Comparison of ENCODE assay signal across 7 mouse cellular contexts in genomic region chr3:135485128-135485899, GRCm38 (mm10). TPM values are rescaled to one million over a fixed set of nuclear protein-coding genes. Genes with fewer than 3 reads are reported as not detected.
DNase-seq lines count a peak whose midpoint lies in the region; ATAC-seq lines count a peak whose summit lies in the region.

Gene Manba (plus strand): TSS chr3:135485611.

- peak; percentile 91 for ATAC-seq in embryonic facial prominence, embryonic 12.5 days (ENCODE audit: insufficient number of reproducible peaks, insufficient read depth, low FRiP score, low TSS enrichment)

- H3K36me3 ChIP-seq in embryonic facial prominence, embryonic 12.5 days: no peaks in the 10 kb centered on the region

- H3K27me3 ChIP-seq in embryonic facial prominence, embryonic 12.5 days: 0 out of 2 replicates have a peak, but pooled peaks cover 4% of the 10 kb centered on the region

- H3K9me3 ChIP-seq in embryonic facial prominence, embryonic 12.5 days: no peaks in the 10 kb centered on the region

- H3K4me2 ChIP-seq in embryonic facial prominence, embryonic 12.5 days (replicated peaks): peak within 1 kb of the TSS; percentile 97

- peak; percentile 87 for DNase-seq in adrenal gland, postnatal 25 days
- peak; percentile 78 for DNase-seq in heart, adult 8-10 months (ENCODE audit: low spot score)
- peak; percentile 87 for DNase-seq in kidney, adult 9 months
- DNase-seq in liver: peak; percentile 84
- peak; percentile 36 to 58 for DNase-seq in monocyte, adult 2 months (ENCODE audit: low read depth in 1 of 2, low spot score in 2 of 2)
- peak; percentile 45 to 59 for DNase-seq in spleen, postnatal 14 days (ENCODE audit: low spot score in 2 of 2)

- H3K9ac ChIP-seq in embryonic facial prominence, embryonic 12.5 days: peak within 1 kb of the TSS; percentile 52

- no peak within 1 kb of the TSS for H3K27ac ChIP-seq in embryonic facial prominence, embryonic 12.5 days

- peak within 1 kb of the TSS; percentile 59 for H3K4me3 ChIP-seq in embryonic facial prominence, embryonic 12.5 days

- no peaks in the 10 kb centered on the region for H3K4me1 ChIP-seq in embryonic facial prominence, embryonic 12.5 days

- WGBS in embryonic facial prominence, embryonic 12.5 days: 3% methylated on average over 48 of the region's 48 CpGs

RNA-seq across cellular contexts. Expression of gene Manba, which starts in this region (rescaled TPM):
- 8.8 and 16.0 TPM in 2 replicates for total RNA-seq in adrenal gland, postnatal 25 days (2021)
- polyA plus RNA-seq in embryonic facial prominence, embryonic 12.5 days (2016; fragmentation: Nextera tagmentation; extraction: Ambion mirVana): 5.1 TPM in 2 replicates
- 10 to 100 TPM; 15.8 to 19.3 (median 16.8) TPM for total RNA-seq in heart, adult 8-10 months (2022)
